Mouse (Mus musculus): ENCODE data around the gene Kcng1. TPM values are rescaled to one million over a fixed set of nuclear protein-coding genes. Genes with fewer than 3 reads are reported as not detected.

Kcng1 gene
- total and polyA plus RNA-seq, 3 experiments = not detected

DNA sequence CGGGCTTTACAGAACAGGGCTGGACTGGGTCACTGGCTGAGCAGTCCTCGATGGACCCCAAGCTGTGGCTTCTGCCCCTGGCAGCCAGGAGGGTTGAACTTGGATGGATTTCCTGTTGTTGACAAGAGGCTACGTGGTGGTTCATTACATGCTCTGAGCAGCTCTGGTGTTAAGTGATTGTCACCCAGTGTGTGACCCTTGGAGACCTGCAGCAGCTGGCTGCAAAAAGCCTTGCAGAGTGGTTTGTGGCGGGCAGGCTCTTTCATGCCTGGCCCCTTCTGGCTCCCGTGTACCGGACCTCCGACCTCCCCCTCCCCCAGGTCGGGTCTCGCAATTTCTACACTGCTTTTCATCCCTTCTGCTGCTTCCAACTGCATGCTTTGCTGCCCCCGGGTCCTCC lies 10.5 kb upstream of the Kcng1 start:
- no peaks in the 10 kb centered on the region for H3K4me1 ChIP-seq (ENCODE audit: control insufficient read depth in 1 of 2, insufficient read depth in 2 of 2, low read length in 2 of 2)
- H3K9me3 ChIP-seq (replicated peaks; ENCODE audit: insufficient read depth, low read length) = no peaks in the 10 kb centered on the region
- no peaks in the 10 kb centered on the region for H3K79me2 ChIP-seq (ENCODE audit: control insufficient read depth, insufficient read depth, low read length, poor library complexity)
- no peak overlapping the region for H3K9ac ChIP-seq (ENCODE audit: control insufficient read depth, low read depth, low read length, poor library complexity, severe bottlenecking)
- no peaks in the 10 kb centered on the region; a peak in 1 of 4 replicates for H3K27me3 ChIP-seq (ENCODE audit: control insufficient read depth in 1 of 2, insufficient read depth in 2 of 2, low read length in 2 of 2)
- TF ChIP-seq MAX (IDR thresholded peaks at IDR 0.05; ENCODE audit: low read length) (no peak), NRF1 (IDR thresholded peaks at IDR 0.05; ENCODE audit: insufficient read depth, low read depth, low read length, poor library complexity, severe bottlenecking) (no peak), RCOR1 (IDR thresholded peaks at IDR 0.05; ENCODE audit: low read depth, low read length) (no peak), MYC (IDR thresholded peaks at IDR 0.05; ENCODE audit: low read depth, low read length) (no peak), USF2 (IDR thresholded peaks at IDR 0.05; ENCODE audit: borderline replicate concordance in 1 of 2, insufficient read depth in 1 of 2, low read depth in 1 of 2, low read length in 2 of 2) (no peak), MYB (IDR thresholded peaks at IDR 0.05; ENCODE audit: low read depth, low read length) (no peak), UBTF (IDR thresholded peaks at IDR 0.05; ENCODE audit: borderline replicate concordance, insufficient read depth, low read depth, low read length) (no peak), TAL1 (IDR thresholded peaks at IDR 0.05; ENCODE audit: low read length) (no peak), CHD2 (IDR thresholded peaks at IDR 0.05; ENCODE audit: low read length) (no peak)
- no peaks in the 10 kb centered on the region for H3K36me3 ChIP-seq (ENCODE audit: control insufficient read depth in 1 of 2, insufficient read depth in 2 of 2, low read length in 2 of 2)
- DNase-seq (ENCODE audit: low read depth, low spot score) = no peak
- no peak overlapping the region for H3K4me3 ChIP-seq (ENCODE audit: control insufficient read depth in 1 of 2, insufficient read depth in 1 of 2, low read depth in 2 of 2, low read length in 2 of 2)
- no peak overlapping the region for H3K27ac ChIP-seq (ENCODE audit: control insufficient read depth, low read depth, low read length)

- H3K79me2 ChIP-seq (ENCODE audit: control insufficient read depth, insufficient read depth, low read length, poor library complexity) = no peaks in the 10 kb centered on the region
- no peaks in the 10 kb centered on the region; a peak in 1 of 4 replicates for H3K27me3 ChIP-seq (ENCODE audit: control insufficient read depth in 1 of 2, insufficient read depth in 2 of 2, low read length in 2 of 2)
- no peak overlapping the region for H3K4me3 ChIP-seq (ENCODE audit: control insufficient read depth in 1 of 2, insufficient read depth in 1 of 2, low read depth in 2 of 2, low read length in 2 of 2)
- no peaks in the 10 kb centered on the region for H3K9me3 ChIP-seq (replicated peaks; ENCODE audit: insufficient read depth, low read length)
- no peak overlapping the region for H3K9ac ChIP-seq (ENCODE audit: control insufficient read depth, low read depth, low read length, poor library complexity, severe bottlenecking)
- TF ChIP-seq CHD2 (IDR thresholded peaks at IDR 0.05; ENCODE audit: low read length) = no peak
- no peak for TF ChIP-seq MYC (IDR thresholded peaks at IDR 0.05; ENCODE audit: low read depth, low read length)
- no peak for TF ChIP-seq SMC3 (IDR thresholded peaks at IDR 0.05; ENCODE audit: low read depth, low read length)
- TF ChIP-seq ETS1 (IDR thresholded peaks at IDR 0.05; ENCODE audit: low read depth, low read length) = no peak
- no peak for TF ChIP-seq RAD21 (IDR thresholded peaks at IDR 0.05; ENCODE audit: low read depth, low read length)
- no peak for TF ChIP-seq MYB (IDR thresholded peaks at IDR 0.05; ENCODE audit: low read depth, low read length)
- no peak for TF ChIP-seq EP300 (IDR thresholded peaks at IDR 0.05; ENCODE audit: low read depth in 1 of 2, low read length in 2 of 2)
- no peak for TF ChIP-seq JUND (IDR thresholded peaks at IDR 0.05; ENCODE audit: low read depth, low read length)
- no peak for TF ChIP-seq MXI1 (IDR thresholded peaks at IDR 0.05; ENCODE audit: low read depth, low read length)
- TF ChIP-seq MAX (IDR thresholded peaks at IDR 0.05; ENCODE audit: low read length) = no peak
- no peak for TF ChIP-seq E2F4 (IDR thresholded peaks at IDR 0.05; ENCODE audit: borderline replicate concordance, low read depth, low read length)
- TF ChIP-seq POLR2AphosphoS2 (IDR thresholded peaks at IDR 0.05; ENCODE audit: low read length) = no peak
- TF ChIP-seq TCF12 (IDR thresholded peaks at IDR 0.05; ENCODE audit: low read depth, low read length) = no peak
- TF ChIP-seq CTCF (IDR thresholded peaks at IDR 0.05 in 2 of 3, conservative IDR thresholded peaks at IDR 0.05 in 1 of 3; ENCODE audit: control insufficient read depth in 1 of 3, insufficient read depth in 1 of 3, low read depth in 2 of 3, low read length in 3 of 3, poor library complexity in 1 of 3, severe bottlenecking in 1 of 3) = no peak
- no peak for TF ChIP-seq HCFC1 (IDR thresholded peaks at IDR 0.05; ENCODE audit: low read depth, low read length)
- no peak for TF ChIP-seq POLR2AphosphoS5 (IDR thresholded peaks at IDR 0.05; ENCODE audit: borderline replicate concordance, low read depth, low read length)
- no peaks in the 10 kb centered on the region for H3K4me1 ChIP-seq (ENCODE audit: control insufficient read depth in 1 of 2, insufficient read depth in 2 of 2, low read length in 2 of 2)
- no peak for DNase-seq (ENCODE audit: low read depth, low spot score)
- no peak overlapping the region for H3K27ac ChIP-seq (ENCODE audit: control insufficient read depth, low read depth, low read length)
- no peaks in the 10 kb centered on the region for H3K36me3 ChIP-seq (ENCODE audit: control insufficient read depth in 1 of 2, insufficient read depth in 2 of 2, low read length in 2 of 2)
These were observed 8.3 kb upstream of the Kcng1 start for GRCm38 (mm10) chr2:168289851-168290250.
